Mouse (Mus musculus) heart, adult 2 months (tissue): Measurements from ENCODE around the gene Ovol1.

ENCODE experiments used
- CTCF ChIP-seq: fragments of 200-600 bp; IDR thresholded peaks from 2 replicates; pipeline ENCODE4 v1.8.1; 2022; ENCODE audit warnings: antibody characterized with exemption, mild to moderate bottlenecking, moderate library complexity
- EP300 ChIP-seq: fragments of 200-500 bp; IDR thresholded peaks from 2 replicates; pipeline ENCODE4 v1.6.1; 2011; ENCODE audit warnings: low read depth, low read length, control low read depth; ENCODE audit not compliant: insufficient read depth
- POLR2A ChIP-seq: fragments of 200-500 bp; IDR thresholded peaks from 2 replicates; pipeline ENCODE4 v1.6.1; 2011; ENCODE audit warnings: mild to moderate bottlenecking, low read depth, low read length, control low read depth; ENCODE audit not compliant: insufficient read depth

- no peak for TF ChIP-seq CTCF
- no peak for TF ChIP-seq POLR2A
- TF ChIP-seq EP300, result no peak
Measured at GRCm38 (mm10) chr19:5570353-5571246, 10.2 kb upstream of the Ovol1 start.
